Mouse (Mus musculus): Measurements from ENCODE around the gene 4931406P16Rik. TPM values are rescaled to one million over a fixed set of nuclear protein-coding genes. Genes with fewer than 3 reads are reported as not detected.
"Not testable (repeated sequence)": the region's sequence is repeated elsewhere in the genome, so short reads cannot be mapped to it uniquely, and the experiment has no call there.

The 4931406P16Rik gene
- polyA plus RNA-seq, 1 experiment from 2014 or later: 22.7 TPM

GRCm38 (mm10) chr7:34215481-34215880 lies 97.9 kb downstream of the 4931406P16Rik start:
- H3K9me3 ChIP-seq (ENCODE audit: control insufficient read depth, low read length): no peaks in the 10 kb centered on the region
- H3K4me2 ChIP-seq (ENCODE audit: low read depth, low read length): no peak overlapping the region
- ATAC-seq: peak; percentile 29
- WGBS: 84% methylated on average over 9 of the region's 9 CpGs
- 0 out of 2 replicates have a peak, but pooled peaks cover 5% of the 10 kb centered on the region for H3K4me1 ChIP-seq (ENCODE audit: control insufficient read depth, insufficient read depth, low read length)
- no peaks in the 10 kb centered on the region for H3K27me3 ChIP-seq (replicated peaks; ENCODE audit: control insufficient read depth, insufficient read depth, low read length)
- H3K4me3 ChIP-seq (ENCODE audit: low read length): no peak overlapping the region
- no peak overlapping the region for H3K27ac ChIP-seq (ENCODE audit: low read length)
- peaks cover 10% of the 10 kb centered on the region for H3K36me3 ChIP-seq (ENCODE audit: control insufficient read depth, insufficient read depth, low read length)
- H3K9ac ChIP-seq (ENCODE audit: low read depth, low read length): no peak overlapping the region

- Histone ChIP-seq H3K27ac (ENCODE audit: low read length) (no peak overlapping the region), H3K36me3 (ENCODE audit: control insufficient read depth, insufficient read depth, low read length) (peaks cover 11% of the 10 kb centered on the region)
- WGBS: 93% methylated on average over 8 of the region's 8 CpGs
Measured at GRCm38 (mm10) chr7:34214644-34215043, 98.7 kb downstream of the 4931406P16Rik start.

DNA sequence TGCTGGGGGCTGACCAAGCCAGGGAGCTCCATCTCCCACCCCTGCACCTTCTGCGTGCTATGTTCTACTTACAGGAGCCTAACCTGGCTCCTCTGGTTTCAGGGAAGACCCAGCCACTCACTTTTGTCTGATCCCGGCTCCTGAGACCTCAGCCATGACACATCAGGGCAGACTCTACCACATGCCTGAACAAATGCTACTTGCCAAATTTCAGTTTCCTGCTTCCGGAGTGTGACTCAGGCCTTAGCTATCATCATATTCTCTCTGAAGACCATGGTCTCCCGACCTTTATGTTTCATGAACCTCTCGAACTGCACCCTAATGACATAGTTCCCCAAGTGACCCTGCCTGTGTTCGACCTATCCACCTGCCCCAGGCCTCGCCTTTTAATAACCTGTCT lies 100.1 kb downstream of the 4931406P16Rik start:
- no peaks in the 10 kb centered on the region for H3K9me3 ChIP-seq (ENCODE audit: control insufficient read depth, low read length)
- H3K27ac ChIP-seq (ENCODE audit: low read length): no peak overlapping the region
- H3K4me3 ChIP-seq (ENCODE audit: low read length): no peak overlapping the region
- ATAC-seq: no peak
- H3K27me3 ChIP-seq (replicated peaks; ENCODE audit: control insufficient read depth, insufficient read depth, low read length): no peaks in the 10 kb centered on the region
- WGBS: 83% methylated on average over 7 of the region's 7 CpGs
- H3K9ac ChIP-seq (ENCODE audit: low read depth, low read length): no peak overlapping the region
- peaks cover 19% of the 10 kb centered on the region for H3K36me3 ChIP-seq (ENCODE audit: control insufficient read depth, insufficient read depth, low read length)
- H3K4me1 ChIP-seq (ENCODE audit: control insufficient read depth, insufficient read depth, low read length): no peaks in the 10 kb centered on the region
- no peak overlapping the region for H3K4me2 ChIP-seq (ENCODE audit: low read depth, low read length)

More at GRCm38 (mm10) chr7:34214644-34215043, 98.7 kb downstream of the 4931406P16Rik start:
- 0 out of 2 replicates have a peak, but pooled peaks cover 5% of the 10 kb centered on the region for H3K4me1 ChIP-seq (ENCODE audit: control insufficient read depth, insufficient read depth, low read length)
- ATAC-seq: no peak
- no peak overlapping the region for H3K9ac ChIP-seq (ENCODE audit: low read depth, low read length)
- H3K9me3 ChIP-seq (ENCODE audit: control insufficient read depth, low read length): no peaks in the 10 kb centered on the region
- H3K27me3 ChIP-seq (replicated peaks; ENCODE audit: control insufficient read depth, insufficient read depth, low read length): no peaks in the 10 kb centered on the region
- no peak overlapping the region for H3K4me3 ChIP-seq (ENCODE audit: low read length)
- no peak overlapping the region for H3K4me2 ChIP-seq (ENCODE audit: low read depth, low read length)

DNA sequence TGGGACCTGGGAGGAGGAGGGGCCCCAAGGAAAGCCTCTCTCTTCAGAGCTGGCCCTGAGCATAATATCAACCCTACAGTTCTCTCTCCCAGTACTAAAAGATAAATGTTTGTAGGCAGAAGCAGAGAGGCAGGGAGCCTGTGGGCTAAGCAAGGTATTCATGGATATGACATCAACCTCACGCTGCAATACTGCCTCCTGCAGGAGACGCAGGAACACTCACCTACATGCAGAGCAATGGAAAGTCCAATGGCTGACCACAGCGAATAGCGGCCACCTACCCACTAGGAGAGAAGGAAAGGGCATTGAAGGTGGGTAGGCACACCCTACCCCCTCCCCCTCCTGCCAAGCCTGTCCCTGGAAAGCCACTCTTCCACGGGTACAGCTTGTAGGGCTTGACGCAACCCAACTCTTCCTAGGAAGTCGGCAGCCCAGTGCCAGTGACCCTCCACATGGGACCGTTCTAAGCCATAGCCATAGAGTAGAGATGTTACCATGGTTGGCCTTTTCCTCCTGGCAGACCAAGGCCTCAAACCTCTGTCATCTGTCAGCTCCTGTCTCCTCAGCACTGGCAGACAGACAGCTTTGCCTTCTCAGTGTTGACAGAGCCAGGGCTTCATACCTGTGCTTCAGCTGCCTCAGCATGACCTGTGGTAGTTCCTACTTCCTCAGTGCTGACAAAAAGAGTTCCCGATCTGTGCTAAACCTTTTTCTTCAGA lies 105.2 kb downstream of the 4931406P16Rik start:
- ATAC-seq: no peak
- H3K36me3 ChIP-seq (ENCODE audit: control insufficient read depth, insufficient read depth, low read length): peaks cover 41% of the 10 kb centered on the region
- no peaks in the 10 kb centered on the region for H3K9me3 ChIP-seq (ENCODE audit: control insufficient read depth, low read length)
- H3K4me1 ChIP-seq (ENCODE audit: control insufficient read depth, insufficient read depth, low read length): no peaks in the 10 kb centered on the region
- 88% methylated on average over 9 of the region's 9 CpGs for WGBS
- H3K27ac ChIP-seq (ENCODE audit: low read length): no peak overlapping the region
- H3K4me3 ChIP-seq (ENCODE audit: low read length): no peak overlapping the region
- H3K9ac ChIP-seq (ENCODE audit: low read depth, low read length): no peak overlapping the region
- no peak overlapping the region for H3K4me2 ChIP-seq (ENCODE audit: low read depth, low read length)
- no peaks in the 10 kb centered on the region for H3K27me3 ChIP-seq (replicated peaks; ENCODE audit: control insufficient read depth, insufficient read depth, low read length)

GRCm38 (mm10) chr7:34206331-34206730 lies 107.0 kb downstream of the 4931406P16Rik start:
- no peak overlapping the region for H3K4me2 ChIP-seq (ENCODE audit: low read depth, low read length)
- no peak overlapping the region for H3K4me3 ChIP-seq (ENCODE audit: low read length)
- H3K27me3 ChIP-seq (replicated peaks; ENCODE audit: control insufficient read depth, insufficient read depth, low read length): no peaks in the 10 kb centered on the region
- H3K27ac ChIP-seq (ENCODE audit: low read length): no peak overlapping the region
- H3K4me1 ChIP-seq (ENCODE audit: control insufficient read depth, insufficient read depth, low read length): no peaks in the 10 kb centered on the region
- 91% methylated on average over 6 of the region's 6 CpGs for WGBS
- ATAC-seq: no peak
- H3K36me3 ChIP-seq (ENCODE audit: control insufficient read depth, insufficient read depth, low read length): peaks cover 52% of the 10 kb centered on the region
- H3K9ac ChIP-seq (ENCODE audit: low read depth, low read length): no peak overlapping the region
- no peaks in the 10 kb centered on the region for H3K9me3 ChIP-seq (ENCODE audit: control insufficient read depth, low read length)

DNA sequence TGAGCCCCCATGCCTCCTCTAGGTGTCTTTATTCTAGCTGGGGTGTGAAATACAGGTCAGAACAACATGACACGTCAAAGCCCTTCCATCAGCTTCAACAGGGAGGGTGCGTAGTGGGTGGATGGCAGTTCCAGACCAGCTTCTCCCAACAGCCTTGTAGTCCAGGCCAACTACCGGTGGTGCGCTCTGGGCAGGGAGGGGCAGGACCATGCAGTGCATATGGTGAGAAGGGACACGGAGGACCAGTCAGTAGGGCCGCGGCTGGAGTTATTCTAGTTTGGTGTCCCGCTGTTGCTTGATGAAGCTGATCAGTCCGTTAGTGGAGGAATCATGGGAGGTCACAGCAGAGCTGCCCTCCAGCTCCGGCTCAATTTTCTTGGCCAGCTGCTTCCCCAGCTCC lies 111.2 kb downstream of the 4931406P16Rik start:
- not testable (repeated sequence) for H3K4me2 ChIP-seq (ENCODE audit: low read depth, low read length); H3K27ac ChIP-seq (ENCODE audit: low read length); H3K9ac ChIP-seq (ENCODE audit: low read depth, low read length); H3K27me3 ChIP-seq (replicated peaks; ENCODE audit: control insufficient read depth, insufficient read depth, low read length); H3K9me3 ChIP-seq (ENCODE audit: control insufficient read depth, low read length); ATAC-seq; H3K4me1 ChIP-seq (ENCODE audit: control insufficient read depth, insufficient read depth, low read length); H3K4me3 ChIP-seq (ENCODE audit: low read length)
- 96% methylated on average over 10 of the region's 10 CpGs for WGBS
- peaks cover 44% of the 10 kb centered on the region for H3K36me3 ChIP-seq (ENCODE audit: control insufficient read depth, insufficient read depth, low read length)

GRCm38 (mm10) chr7:34200829-34201228 lies 112.5 kb downstream of the 4931406P16Rik start:
- ATAC-seq: no peak
- peaks cover under 1% of the 10 kb centered on the region; the same call in 1 of the 2 replicates for H3K4me1 ChIP-seq (ENCODE audit: control insufficient read depth, insufficient read depth, low read length)
- no peak overlapping the region for H3K9ac ChIP-seq (ENCODE audit: low read depth, low read length)
- H3K27ac ChIP-seq (ENCODE audit: low read length): no peak overlapping the region
- H3K4me3 ChIP-seq (ENCODE audit: low read length): no peak overlapping the region
- 98% methylated on average over 2 of the region's 2 CpGs for WGBS
- H3K4me2 ChIP-seq (ENCODE audit: low read depth, low read length): no peak overlapping the region
- peaks cover 35% of the 10 kb centered on the region for H3K36me3 ChIP-seq (ENCODE audit: control insufficient read depth, insufficient read depth, low read length)
- H3K9me3 ChIP-seq (ENCODE audit: control insufficient read depth, low read length): peaks cover 3% of the 10 kb centered on the region; the same call in 1 of the 2 replicates
- H3K27me3 ChIP-seq (replicated peaks; ENCODE audit: control insufficient read depth, insufficient read depth, low read length): no peaks in the 10 kb centered on the region

- no peak for ATAC-seq
- Histone ChIP-seq H3K27me3 (replicated peaks; ENCODE audit: control insufficient read depth, insufficient read depth, low read length) (no peaks in the 10 kb centered on the region), H3K27ac (ENCODE audit: low read length) (no peak overlapping the region), H3K9ac (ENCODE audit: low read depth, low read length) (no peak overlapping the region), H3K36me3 (ENCODE audit: control insufficient read depth, insufficient read depth, low read length) (peaks cover 19% of the 10 kb centered on the region), H3K4me3 (ENCODE audit: low read length) (no peak overlapping the region), H3K4me1 (ENCODE audit: control insufficient read depth, insufficient read depth, low read length) (peaks cover 9% of the 10 kb centered on the region; the same call in 1 of the 2 replicates), H3K4me2 (ENCODE audit: low read depth, low read length) (no peak overlapping the region), H3K9me3 (ENCODE audit: control insufficient read depth, low read length) (peaks cover 3% of the 10 kb centered on the region; the same call in 1 of the 2 replicates)
- WGBS: 47% methylated on average over 3 of the region's 3 CpGs
Measured at GRCm38 (mm10) chr7:34198346-34198745, 115.0 kb downstream of the 4931406P16Rik start.

GRCm38 (mm10) chr7:34196132-34197128 lies 116.9 kb downstream of the 4931406P16Rik start, which contains the start of gene Pdcd2l:
TSS of gene Pdcd2l (minus strand) at chr7:34196661.
- 3% methylated on average over 69 of the region's 70 CpGs for WGBS
- ATAC-seq: peak; percentile 95

More at GRCm38 (mm10) chr7:34196132-34197128, 116.9 kb downstream of the 4931406P16Rik start, which contains the start of gene Pdcd2l:
- Histone ChIP-seq H3K27ac (ENCODE audit: low read length) (peak within 1 kb of the TSS; percentile 85), H3K4me1 (ENCODE audit: control insufficient read depth, insufficient read depth, low read length) (peaks cover 9% of the 10 kb centered on the region; the same call in 1 of the 2 replicates), H3K36me3 (ENCODE audit: control insufficient read depth, insufficient read depth, low read length) (peaks cover 10% of the 10 kb centered on the region; the same call in 1 of the 2 replicates), H3K9ac (ENCODE audit: low read depth, low read length) (peak within 1 kb of the TSS; percentile 98), H3K4me3 (ENCODE audit: low read length) (peak within 1 kb of the TSS; percentile 99), H3K9me3 (ENCODE audit: control insufficient read depth, low read length) (peaks cover 3% of the 10 kb centered on the region; the same call in 1 of the 2 replicates), H3K27me3 (replicated peaks; ENCODE audit: control insufficient read depth, insufficient read depth, low read length) (no peaks in the 10 kb centered on the region), H3K4me2 (ENCODE audit: low read depth, low read length) (peak within 1 kb of the TSS; percentile 76)

All from intestine, embryonic 16.5 days (tissue).